Mouse (Mus musculus) heart, postnatal 0 days (tissue): ENCODE measurements around the gene A3galt2. TPM values are rescaled to one million over a fixed set of nuclear protein-coding genes. Genes with fewer than 3 reads are reported as not detected.

ENCODE experiments used
- ATAC-seq: fragments of 200-750 bp; cut with Nextera tagmentation; 2 replicates; pipeline ENCODE4 v1.8.0; 2017; ENCODE audit warnings: low read depth, moderate number of reproducible peaks, moderate library complexity; ENCODE audit not compliant: insufficient read depth
- DNase-seq: peaks from one replicate; pipeline ENCODE4 v3.0.0-alpha.2; 2016; ENCODE audit warnings: low spot score
- H3K27ac ChIP-seq: fragments of 300-500 bp; sonication (generic); 2 replicates; pipeline ENCODE4 v1.5.1; 2014; ENCODE audit warnings: low read depth, mild to moderate bottlenecking
- H3K27me3 ChIP-seq: fragments of 300-500 bp; sonication (generic); 2 replicates; pipeline ENCODE4 v1.6.1; 2014; ENCODE audit warnings: low read length, mixed read lengths; ENCODE audit not compliant: control insufficient read depth, insufficient read depth
- H3K36me3 ChIP-seq: fragments of 300-500 bp; sonication (generic); replicated peaks from 2 replicates; pipeline ENCODE4 v1.6.1; 2014; ENCODE audit warnings: low read length, mixed read lengths; ENCODE audit not compliant: control insufficient read depth, insufficient read depth
- H3K4me1 ChIP-seq: fragments of 300-500 bp; sonication (generic); 2 replicates; pipeline ENCODE4 v1.6.1; 2014; ENCODE audit warnings: antibody characterized with exemption; ENCODE audit not compliant: control insufficient read depth, insufficient read depth
- H3K4me2 ChIP-seq: fragments of 300-500 bp; sonication (generic); 2 replicates; pipeline ENCODE4 v1.6.1; 2014; ENCODE audit warnings: low read depth, mild to moderate bottlenecking, low read length, moderate library complexity
- H3K4me3 ChIP-seq: fragments of 300-500 bp; sonication (generic); 2 replicates; pipeline ENCODE4 v1.5.1; 2014; ENCODE audit warnings: low read depth, low read length
- H3K9ac ChIP-seq: fragments of 300-500 bp; sonication (generic); replicated peaks from 2 replicates; pipeline ENCODE4 v1.6.1; 2014; ENCODE audit warnings: low read depth, low read length, mixed read lengths
- H3K9me3 ChIP-seq: fragments of 300-500 bp; sonication (generic); replicated peaks from 2 replicates; pipeline ENCODE4 v1.6.1; 2016; ENCODE audit warnings: low read length; ENCODE audit not compliant: control insufficient read depth
- CTCF ChIP-seq: IDR thresholded peaks from 2 replicates; pipeline ENCODE4 v1.5.1; 2016; ENCODE audit warnings: antibody characterized with exemption, control low read depth, low read depth
- EP300 ChIP-seq: IDR thresholded peaks from 2 replicates; pipeline ENCODE4 v1.6.1; 2016; ENCODE audit warnings: antibody characterized with exemption, low read depth
- WGBS: fragments of 180-500 bp; shearing (Covaris S2); extraction: QIAGEN DNeasy Blood & Tissue Kit; methylation state at CpG from one replicate; pipeline ENCODE4 v1.1.7; 2014; 5-methylcytosine and 5-hydroxymethylcytosine counted together
- polyA plus RNA-seq: library from polyadenylated mRNA; unstranded; fragments of >200 nt; fragmentation: Nextera tagmentation; extraction: Ambion mirVana; gene quantifications from 2 replicates; pipeline ENCODE4 v1.2.1, GENCODE M21; 2015
- total RNA-seq: library from RNA; depleted of rRNA; stranded (reverse); fragments of >200 nt; gene quantifications from 2 replicates; pipeline ENCODE4 v1.2.3, GENCODE M21; 2014; ENCODE audit warnings: low replicate concordance

Gene A3galt2
- total and polyA plus RNA-seq, 2 experiments from 2014 or later: 0.03 TPM; not detected in 1

DNA sequence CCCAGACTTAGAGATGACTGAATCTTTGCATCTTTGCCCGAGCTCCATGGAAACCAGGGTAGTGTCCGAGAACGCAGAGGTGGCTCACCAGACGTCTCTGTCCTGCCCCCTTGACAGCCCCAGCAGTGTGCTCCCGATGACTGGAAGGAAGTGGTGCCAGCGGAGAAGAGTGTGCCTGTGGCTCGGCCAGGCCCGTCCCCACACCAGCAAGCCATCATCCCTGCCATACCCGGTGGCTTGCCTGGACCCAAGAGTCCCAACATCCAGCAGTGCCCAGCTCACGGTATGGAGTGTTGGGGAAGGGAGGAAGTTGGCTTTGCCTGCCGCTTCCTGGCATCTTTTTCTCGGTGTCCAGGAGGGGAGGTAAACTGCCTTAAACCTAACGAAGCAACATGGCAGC lies 31.7 kb upstream of the A3galt2 start:
- Histone ChIP-seq H3K4me3 (no peak overlapping the region), H3K27ac (no peak overlapping the region), H3K27me3 (no peaks in the 10 kb centered on the region), H3K9ac (no peak overlapping the region), H3K4me2 (no peak overlapping the region), H3K36me3 (no peaks in the 10 kb centered on the region), H3K4me1 (peaks cover 11% of the 10 kb centered on the region), H3K9me3 (no peaks in the 10 kb centered on the region)
- 77% methylated on average over 13 of the region's 13 CpGs for WGBS
- no peak for ATAC-seq
- no peak for DNase-seq
- TF ChIP-seq EP300 (no peak), CTCF (no peak)

DNA sequence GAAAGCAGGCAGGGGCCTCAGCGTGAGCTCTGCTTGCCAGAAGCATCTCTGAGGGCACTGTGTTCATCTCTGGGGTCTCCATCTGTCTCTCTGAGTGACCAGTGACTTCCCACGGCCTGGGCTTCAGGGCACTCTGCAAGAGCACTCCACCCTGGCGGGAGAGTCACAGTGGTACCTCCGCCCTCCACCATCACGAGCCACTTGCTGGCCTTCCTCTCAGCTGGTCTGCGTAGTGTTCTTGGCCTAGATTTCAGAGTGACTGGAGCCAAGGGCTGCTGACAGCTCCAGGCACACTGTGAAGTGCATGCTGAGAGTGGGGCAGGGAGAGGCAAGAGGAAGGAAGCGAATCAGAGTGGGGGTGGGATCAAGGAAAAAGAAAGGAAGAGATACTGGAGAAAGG lies 31.1 kb upstream of the A3galt2 start:
- H3K4me3 ChIP-seq: no peak overlapping the region
- WGBS: 26% methylated on average over 7 of the region's 7 CpGs
- ATAC-seq (no peak), DNase-seq (peak; percentile 60)
- no peak overlapping the region; the same call in 1 of the 2 replicates for H3K27ac ChIP-seq
- TF ChIP-seq CTCF: no peak
- no peak for TF ChIP-seq EP300
- H3K9ac ChIP-seq: no peak overlapping the region
- peaks cover 17% of the 10 kb centered on the region for H3K4me1 ChIP-seq
- no peak overlapping the region for H3K4me2 ChIP-seq
- no peaks in the 10 kb centered on the region for H3K9me3 ChIP-seq
- no peaks in the 10 kb centered on the region for H3K36me3 ChIP-seq
- H3K27me3 ChIP-seq: no peaks in the 10 kb centered on the region

DNA sequence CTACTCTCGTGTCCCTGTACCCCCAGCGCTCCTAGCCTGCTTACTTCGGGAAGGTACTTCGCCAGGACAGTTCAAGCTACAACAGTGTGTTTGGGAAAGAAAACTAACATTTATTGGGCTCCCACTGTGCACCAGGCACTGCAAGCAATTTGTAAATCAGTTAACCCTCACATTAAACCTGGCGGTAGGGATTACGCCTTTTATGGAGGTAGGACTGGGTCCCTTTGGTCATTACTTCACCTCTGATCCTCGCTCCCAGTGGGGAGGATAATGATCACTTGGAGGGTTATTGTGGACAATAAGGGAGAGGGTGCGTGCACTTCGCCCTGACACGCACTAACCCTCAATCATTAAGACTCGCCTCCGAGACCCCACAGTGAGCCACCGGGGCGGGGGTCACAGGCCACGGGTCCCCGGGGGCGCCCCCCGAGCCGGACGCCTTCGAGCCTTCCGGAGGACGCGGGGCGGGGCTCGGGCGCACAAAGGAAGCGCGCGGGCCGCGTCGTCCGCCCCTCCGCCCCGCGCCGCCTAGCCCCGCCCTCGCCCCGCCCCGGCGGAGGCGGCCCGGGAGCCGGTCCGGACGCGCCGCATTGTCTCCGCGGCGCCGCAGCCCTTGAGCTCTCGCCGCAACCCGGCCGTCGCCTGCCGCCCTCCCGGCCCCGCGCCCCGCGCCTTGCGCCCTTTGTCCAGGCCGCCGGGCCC lies 28.0 kb upstream of the A3galt2 start:
- Histone ChIP-seq H3K27ac (peak overlapping the region; percentile 97), H3K4me1 (peaks cover 38% of the 10 kb centered on the region), H3K27me3 (no peaks in the 10 kb centered on the region), H3K36me3 (0 out of 2 replicates have a peak, but pooled peaks cover 8% of the 10 kb centered on the region), H3K4me3 (peak overlapping the region; percentile 92), H3K4me2 (peak overlapping the region; percentile 76), H3K9ac (peak overlapping the region; percentile 99), H3K9me3 (no peaks in the 10 kb centered on the region)
- TF ChIP-seq EP300 (no peak), CTCF (no peak)
- DNase-seq (peak; percentile 78), ATAC-seq (peak; percentile 92)
- 3% methylated on average over 64 of the region's 68 CpGs for WGBS

DNA sequence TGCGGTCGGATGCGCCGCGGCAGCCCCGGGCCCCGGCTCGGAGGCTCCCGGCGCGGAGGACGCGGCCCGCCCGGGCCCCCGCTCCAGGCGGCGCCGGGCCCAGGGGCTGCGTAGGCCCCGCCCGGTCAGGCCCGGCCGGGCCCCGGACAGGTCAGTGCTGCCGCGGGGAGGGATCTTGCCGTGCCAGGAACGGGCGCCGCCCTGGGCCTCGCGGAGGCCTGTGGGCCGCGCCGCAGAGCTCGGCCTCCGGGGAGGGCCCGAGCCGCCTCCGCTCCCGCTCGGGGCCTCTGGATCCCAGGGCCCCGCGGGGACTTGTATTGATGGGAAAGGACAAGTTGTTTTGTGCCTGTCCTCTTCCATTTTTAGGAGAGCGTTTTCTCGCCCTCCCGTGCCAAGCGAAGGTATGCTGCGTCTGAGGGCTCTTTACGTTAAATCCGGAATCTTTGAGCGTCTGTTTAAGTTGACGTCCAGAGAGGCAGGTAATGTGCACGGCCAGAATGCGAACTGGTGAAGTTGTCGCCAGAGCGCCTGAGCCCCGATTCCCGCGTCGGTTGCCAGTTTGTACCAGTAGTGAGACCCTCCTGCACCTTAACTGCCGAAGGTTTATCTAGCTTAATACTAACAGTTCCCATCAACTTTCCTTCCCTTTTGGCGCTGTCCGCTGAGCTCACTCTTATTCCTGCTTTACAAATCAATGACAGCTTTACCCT lies 27.3 kb upstream of the A3galt2 start:
- Histone ChIP-seq H3K4me2 (peak overlapping the region; percentile 76), H3K9me3 (no peaks in the 10 kb centered on the region), H3K27ac (peak overlapping the region; percentile 97), H3K9ac (peak overlapping the region; percentile 99), H3K4me3 (peak overlapping the region; percentile 92), H3K36me3 (0 out of 2 replicates have a peak, but pooled peaks cover 8% of the 10 kb centered on the region), H3K4me1 (peaks cover 44% of the 10 kb centered on the region), H3K27me3 (no peaks in the 10 kb centered on the region)
- DNase-seq: no peak
- TF ChIP-seq CTCF (no peak), EP300 (no peak)
- under 1% methylated on average over 63 of the region's 65 CpGs for WGBS
- peak; percentile 79 for ATAC-seq

DNA sequence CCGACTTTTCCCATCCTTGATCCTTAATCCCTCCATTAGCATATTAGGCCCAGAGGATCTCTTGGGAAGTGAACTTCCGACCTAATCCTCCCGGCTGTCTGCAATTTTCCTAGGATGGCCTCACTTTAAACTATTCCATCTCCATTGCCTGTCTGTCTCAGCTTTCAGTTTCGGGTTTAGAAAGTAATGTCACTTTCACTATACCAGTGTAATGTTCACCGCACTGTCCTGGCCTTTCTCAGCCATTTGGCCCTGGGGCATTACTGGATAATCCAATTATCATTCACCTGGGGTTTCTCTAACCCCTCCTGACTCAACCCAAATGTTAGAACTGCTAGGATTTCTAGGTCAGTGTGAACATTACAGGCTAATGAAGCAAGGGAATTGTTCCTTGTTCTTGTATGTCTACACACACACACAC lies 26.7 kb upstream of the A3galt2 start:
- Histone ChIP-seq H3K27ac (peak overlapping the region; percentile 97), H3K4me1 (peaks cover 50% of the 10 kb centered on the region), H3K36me3 (0 out of 2 replicates have a peak, but pooled peaks cover 8% of the 10 kb centered on the region), H3K4me3 (peak overlapping the region; percentile 92), H3K4me2 (peak overlapping the region; percentile 76), H3K9ac (peak overlapping the region; percentile 99), H3K9me3 (no peaks in the 10 kb centered on the region), H3K27me3 (no peaks in the 10 kb centered on the region)
- no peak for TF ChIP-seq EP300
- TF ChIP-seq CTCF: no peak
- DNase-seq (no peak), ATAC-seq (no peak)
- 1% methylated on average over 5 of the region's 5 CpGs for WGBS
